Mouse (Mus musculus) heart, postnatal 0 days (tissue): ENCODE data around the gene Cfap20. TPM values are rescaled to one million over a fixed set of nuclear protein-coding genes. Genes with fewer than 3 reads are reported as not detected.

Source experiments
- ATAC-seq: fragments of 200-750 bp; cut with Nextera tagmentation; 2 replicates; pipeline ENCODE4 v1.8.0; 2017; ENCODE audit warnings: low read depth, moderate number of reproducible peaks, moderate library complexity; ENCODE audit not compliant: insufficient read depth
- DNase-seq: peaks from one replicate; pipeline ENCODE4 v3.0.0-alpha.2; 2016; ENCODE audit warnings: low spot score
- H3K27ac ChIP-seq: fragments of 300-500 bp; sonication (generic); 2 replicates; pipeline ENCODE4 v1.5.1; 2014; ENCODE audit warnings: low read depth, mild to moderate bottlenecking
- H3K27me3 ChIP-seq: fragments of 300-500 bp; sonication (generic); 2 replicates; pipeline ENCODE4 v1.6.1; 2014; ENCODE audit warnings: low read length, mixed read lengths; ENCODE audit not compliant: control insufficient read depth, insufficient read depth
- H3K36me3 ChIP-seq: fragments of 300-500 bp; sonication (generic); replicated peaks from 2 replicates; pipeline ENCODE4 v1.6.1; 2014; ENCODE audit warnings: low read length, mixed read lengths; ENCODE audit not compliant: control insufficient read depth, insufficient read depth
- H3K4me1 ChIP-seq: fragments of 300-500 bp; sonication (generic); 2 replicates; pipeline ENCODE4 v1.6.1; 2014; ENCODE audit warnings: antibody characterized with exemption; ENCODE audit not compliant: control insufficient read depth, insufficient read depth
- H3K4me2 ChIP-seq: fragments of 300-500 bp; sonication (generic); 2 replicates; pipeline ENCODE4 v1.6.1; 2014; ENCODE audit warnings: low read depth, mild to moderate bottlenecking, low read length, moderate library complexity
- H3K4me3 ChIP-seq: fragments of 300-500 bp; sonication (generic); 2 replicates; pipeline ENCODE4 v1.5.1; 2014; ENCODE audit warnings: low read depth, low read length
- H3K9ac ChIP-seq: fragments of 300-500 bp; sonication (generic); replicated peaks from 2 replicates; pipeline ENCODE4 v1.6.1; 2014; ENCODE audit warnings: low read depth, low read length, mixed read lengths
- H3K9me3 ChIP-seq: fragments of 300-500 bp; sonication (generic); replicated peaks from 2 replicates; pipeline ENCODE4 v1.6.1; 2016; ENCODE audit warnings: low read length; ENCODE audit not compliant: control insufficient read depth
- CTCF ChIP-seq: IDR thresholded peaks from 2 replicates; pipeline ENCODE4 v1.5.1; 2016; ENCODE audit warnings: antibody characterized with exemption, control low read depth, low read depth
- EP300 ChIP-seq: IDR thresholded peaks from 2 replicates; pipeline ENCODE4 v1.6.1; 2016; ENCODE audit warnings: antibody characterized with exemption, low read depth
- WGBS: fragments of 180-500 bp; shearing (Covaris S2); extraction: QIAGEN DNeasy Blood & Tissue Kit; methylation state at CpG from one replicate; pipeline ENCODE4 v1.1.7; 2014; 5-methylcytosine and 5-hydroxymethylcytosine counted together
- polyA plus RNA-seq: library from polyadenylated mRNA; unstranded; fragments of >200 nt; fragmentation: Nextera tagmentation; extraction: Ambion mirVana; gene quantifications from 2 replicates; pipeline ENCODE4 v1.2.1, GENCODE M21; 2015
- total RNA-seq: library from RNA; depleted of rRNA; stranded (reverse); fragments of >200 nt; gene quantifications from 2 replicates; pipeline ENCODE4 v1.2.3, GENCODE M21; 2014; ENCODE audit warnings: low replicate concordance

The Cfap20 gene
- total and polyA plus RNA-seq, 2 experiments from 2014 or later, result 93.8 to 112 TPM

DNA sequence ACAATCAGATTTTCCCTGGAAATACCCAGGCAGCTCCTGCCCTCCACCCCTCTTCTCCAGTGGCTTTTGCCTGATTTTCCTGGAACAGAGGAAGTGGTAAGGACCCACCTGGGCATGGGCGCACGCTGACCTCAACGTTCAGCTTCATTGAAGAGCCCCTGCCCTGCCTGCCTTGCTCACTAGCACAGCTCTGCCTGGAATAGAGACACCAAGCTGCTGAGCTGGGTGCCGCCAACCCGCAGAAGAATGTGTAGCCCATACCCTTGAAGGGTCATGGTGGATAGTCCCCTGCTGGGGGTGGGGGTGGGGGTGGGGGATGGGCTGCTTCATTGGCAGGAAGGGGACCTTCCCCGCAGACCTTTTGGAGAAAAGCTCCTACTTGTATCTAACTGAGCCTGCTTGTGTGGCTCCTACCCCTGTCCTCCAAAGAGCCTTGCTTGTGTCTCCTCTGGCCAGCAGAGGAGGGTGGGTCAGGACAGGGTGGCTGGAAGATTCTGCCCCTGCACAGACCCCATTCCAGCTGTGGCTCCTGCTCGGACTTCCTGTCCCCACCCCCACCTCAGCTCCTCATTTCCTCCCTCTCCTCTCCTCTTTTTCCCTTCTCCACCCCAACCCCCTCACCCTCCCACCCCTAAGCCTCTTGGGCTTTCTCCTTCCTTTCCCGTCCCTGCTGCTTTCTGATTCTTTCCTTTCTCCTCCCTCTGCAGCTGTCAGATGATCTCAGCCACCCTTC lies 39.3 kb downstream of the Cfap20 start:
- H3K9me3 ChIP-seq, result no peaks in the 10 kb centered on the region
- ATAC-seq, result peak; percentile 61
- WGBS, result 18% methylated on average over 8 of the region's 8 CpGs
- H3K4me2 ChIP-seq, result no peak overlapping the region
- H3K27ac ChIP-seq, result peak overlapping the region; percentile 62
- H3K9ac ChIP-seq, result no peak overlapping the region
- TF ChIP-seq CTCF, result no peak
- no peak for TF ChIP-seq EP300
- peaks cover 28% of the 10 kb centered on the region for H3K4me1 ChIP-seq
- DNase-seq, result peak; percentile 20
- H3K4me3 ChIP-seq, result no peak overlapping the region
- H3K36me3 ChIP-seq, result no peaks in the 10 kb centered on the region
- H3K27me3 ChIP-seq, result no peaks in the 10 kb centered on the region

DNA sequence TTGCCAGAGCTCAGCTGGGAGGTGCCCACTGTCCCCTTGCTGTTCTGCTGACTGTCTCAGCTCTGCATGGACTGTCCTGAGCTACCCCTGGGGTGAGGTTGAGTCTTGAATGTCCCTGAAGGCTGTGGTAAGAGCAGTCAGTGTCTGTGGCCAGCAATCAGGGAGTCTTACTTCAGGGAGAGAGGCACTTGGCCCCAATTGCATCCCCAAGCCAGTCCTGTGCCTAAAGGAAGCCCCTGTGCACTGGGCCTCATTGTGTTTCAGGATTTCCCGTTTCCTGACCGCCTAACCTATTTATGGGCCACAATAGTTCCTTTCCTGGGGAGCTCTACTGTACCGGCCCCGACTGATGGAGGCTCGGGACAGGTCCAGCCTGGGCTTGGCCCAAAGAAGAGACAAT lies 42.1 kb downstream of the Cfap20 start:
- Histone ChIP-seq H3K9me3 (no peaks in the 10 kb centered on the region), H3K27ac (peak overlapping the region; percentile 79), H3K4me3 (no peak overlapping the region), H3K4me1 (peaks cover 28% of the 10 kb centered on the region), H3K4me2 (no peak overlapping the region), H3K27me3 (no peaks in the 10 kb centered on the region), H3K9ac (no peak overlapping the region), H3K36me3 (no peaks in the 10 kb centered on the region)
- DNase-seq (peak; percentile 31), ATAC-seq (peak; percentile 37)
- WGBS, result 54% methylated on average over 5 of the region's 5 CpGs
- TF ChIP-seq EP300, result peak; percentile 83; the same call in 1 of the 2 replicates
- no peak for TF ChIP-seq CTCF

DNA sequence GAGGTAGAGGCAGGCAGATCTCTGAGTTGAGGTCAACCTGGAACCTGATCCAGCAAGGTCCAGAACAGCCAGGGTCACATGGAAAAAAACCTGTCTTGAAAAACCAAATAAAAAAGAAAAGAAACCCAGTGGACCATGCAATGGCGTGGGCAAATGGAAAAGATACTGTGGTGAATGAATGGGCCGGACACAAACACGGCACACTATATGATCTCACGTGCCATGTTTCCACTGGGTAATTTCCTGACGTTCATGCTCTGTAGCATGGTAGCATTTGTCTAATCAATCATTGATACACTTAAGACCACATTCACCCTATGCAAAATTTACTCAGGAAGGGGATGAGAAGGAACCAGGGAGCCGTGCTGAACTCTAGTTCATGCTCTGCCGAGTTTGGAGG lies 43.6 kb downstream of the Cfap20 start:
- no peak overlapping the region for H3K9ac ChIP-seq
- H3K4me3 ChIP-seq, result no peak overlapping the region
- no peak overlapping the region for H3K4me2 ChIP-seq
- H3K4me1 ChIP-seq, result peaks cover 13% of the 10 kb centered on the region
- H3K27me3 ChIP-seq, result no peaks in the 10 kb centered on the region
- WGBS, result 69% methylated on average over 7 of the region's 7 CpGs
- H3K27ac ChIP-seq, result peak overlapping the region; percentile 79; the same call in 1 of the 2 replicates
- no peaks in the 10 kb centered on the region for H3K36me3 ChIP-seq
- ATAC-seq, result no peak
- no peaks in the 10 kb centered on the region for H3K9me3 ChIP-seq
- DNase-seq, result no peak
- TF ChIP-seq CTCF (no peak), EP300 (no peak)

DNA sequence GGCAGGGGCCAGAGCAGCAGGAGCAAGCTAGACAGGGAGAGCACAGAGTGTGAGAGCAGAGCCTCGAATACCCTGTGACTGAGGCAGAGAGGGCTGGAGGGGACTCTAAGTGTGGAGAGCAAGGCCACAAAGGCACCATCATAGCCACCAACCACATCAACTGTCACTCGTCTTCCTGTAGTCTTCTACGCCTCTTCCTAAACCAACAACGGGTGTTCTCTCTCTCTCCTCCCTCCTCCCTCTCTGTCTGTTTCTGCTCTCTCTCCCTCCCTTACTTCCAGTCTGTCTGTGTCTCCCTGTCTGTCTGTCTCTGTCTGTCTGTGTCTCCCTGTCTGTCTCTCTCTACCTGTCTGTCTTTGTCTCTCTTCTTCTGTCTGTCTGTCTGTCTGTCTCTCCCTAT lies 44.4 kb downstream of the Cfap20 start:
- 45% methylated on average over 4 of the region's 4 CpGs for WGBS
- no peak for DNase-seq
- no peak overlapping the region for H3K27ac ChIP-seq

DNA sequence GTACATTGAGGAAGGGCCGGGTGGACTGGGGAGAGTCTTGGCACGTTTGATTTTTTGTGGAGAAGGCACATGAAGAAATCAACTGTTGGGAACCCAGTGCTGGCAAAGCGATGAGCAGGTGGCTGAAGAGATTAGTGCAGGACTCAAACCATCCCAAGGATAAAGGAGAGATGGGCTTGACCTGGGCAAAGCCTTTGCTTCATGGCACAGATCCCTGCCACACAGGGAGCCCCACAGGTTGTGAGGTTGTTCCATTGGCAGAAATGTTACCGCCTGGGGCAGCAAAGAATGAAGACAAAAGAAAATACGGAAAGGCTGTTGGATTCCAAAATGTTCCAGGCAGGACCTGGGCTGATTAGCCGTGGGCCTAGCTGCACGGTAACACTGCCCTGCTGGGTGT lies 46.7 kb downstream of the Cfap20 start:
- H3K4me1 ChIP-seq, result no peaks in the 10 kb centered on the region
- H3K4me2 ChIP-seq, result no peak overlapping the region
- DNase-seq (no peak), ATAC-seq (no peak)
- WGBS, result 86% methylated on average over 7 of the region's 7 CpGs
- no peak overlapping the region for H3K9ac ChIP-seq
- no peaks in the 10 kb centered on the region for H3K9me3 ChIP-seq
- TF ChIP-seq EP300 (no peak), CTCF (no peak)
- no peaks in the 10 kb centered on the region for H3K27me3 ChIP-seq
- H3K4me3 ChIP-seq, result no peak overlapping the region
- H3K27ac ChIP-seq, result no peak overlapping the region
- H3K36me3 ChIP-seq, result no peaks in the 10 kb centered on the region

More for the DNA sequence above, 44.4 kb downstream of the Cfap20 start:
- H3K4me2 ChIP-seq, result no peak overlapping the region
- peaks cover 6% of the 10 kb centered on the region for H3K4me1 ChIP-seq
- no peak for ATAC-seq
- no peaks in the 10 kb centered on the region for H3K9me3 ChIP-seq
- TF ChIP-seq CTCF, result no peak
- TF ChIP-seq EP300, result no peak
- no peak overlapping the region for H3K9ac ChIP-seq
- H3K27me3 ChIP-seq, result no peaks in the 10 kb centered on the region
- H3K36me3 ChIP-seq, result no peaks in the 10 kb centered on the region
- no peak overlapping the region for H3K4me3 ChIP-seq

DNA sequence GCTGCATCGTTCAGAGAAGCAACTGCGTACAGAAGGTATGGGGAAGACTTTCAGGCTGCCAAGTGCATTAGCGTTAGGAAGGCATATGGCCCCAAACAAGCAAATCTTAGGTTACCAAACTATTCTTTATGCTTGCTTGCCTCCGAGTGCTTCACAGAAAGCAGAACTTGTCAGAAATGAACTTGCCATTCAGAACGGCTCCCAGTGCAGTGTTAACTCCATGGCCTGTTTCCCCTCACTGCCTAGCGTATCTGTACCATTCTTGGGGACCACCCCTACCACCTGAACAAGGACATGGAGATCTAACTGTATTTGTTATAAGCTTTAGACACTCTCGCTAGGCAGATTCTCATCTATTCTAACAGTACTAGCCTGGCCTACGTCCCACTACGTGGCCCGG lies 47.4 kb downstream of the Cfap20 start:
- Histone ChIP-seq H3K4me3 (no peak overlapping the region), H3K36me3 (no peaks in the 10 kb centered on the region), H3K9ac (no peak overlapping the region), H3K4me2 (no peak overlapping the region), H3K27ac (no peak overlapping the region), H3K9me3 (no peaks in the 10 kb centered on the region), H3K27me3 (no peaks in the 10 kb centered on the region), H3K4me1 (peaks cover 1% of the 10 kb centered on the region; the same call in 1 of the 2 replicates)
- no peak for TF ChIP-seq CTCF
- no peak for TF ChIP-seq EP300
- 91% methylated on average over 10 of the region's 10 CpGs for WGBS
- DNase-seq, result no peak
- ATAC-seq, result no peak
